Mouse (Mus musculus): ENCODE measurements around the gene Nap1l1. TPM values are rescaled to one million over a fixed set of nuclear protein-coding genes. Genes with fewer than 3 reads are reported as not detected.
"Not testable (repeated sequence)": the region's sequence is repeated elsewhere in the genome, so short reads cannot be mapped to it uniquely, and the experiment has no call there.

Nap1l1 gene
- polyA plus RNA-seq, 1 experiment from 2014 or later, result 115 TPM

DNA sequence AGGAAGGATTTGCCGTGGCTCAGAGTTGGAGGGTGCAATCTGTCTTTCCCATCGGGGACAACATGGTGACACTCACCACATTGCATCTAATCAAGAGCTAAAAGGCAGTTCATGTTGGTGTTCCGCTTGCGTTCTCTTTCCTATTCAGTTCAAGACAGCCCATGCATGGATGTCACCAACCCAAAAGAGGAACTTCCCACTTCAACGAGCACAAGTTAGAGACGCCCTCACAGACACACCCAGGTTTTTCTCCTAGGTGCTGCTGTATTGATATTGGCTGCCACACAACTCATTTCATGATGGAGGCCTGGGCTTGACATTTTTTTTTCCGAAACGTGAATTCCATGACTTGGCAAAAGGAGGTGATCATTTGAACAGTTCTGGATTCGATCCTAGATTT is 1.9 kb upstream of the Nap1l1 start:
- WGBS, result 84% methylated on average over 9 of the region's 9 CpGs
- H3K4me3 ChIP-seq (ENCODE audit: low read length), result no peak overlapping the region
- H3K4me1 ChIP-seq (ENCODE audit: control insufficient read depth, insufficient read depth, low read length), result peaks cover 13% of the 10 kb centered on the region
- H3K27me3 ChIP-seq (ENCODE audit: control insufficient read depth, insufficient read depth, low read length), result no peaks in the 10 kb centered on the region
- ATAC-seq (replicated peaks; ENCODE audit: extremely low read depth, insufficient read depth, low FRiP score), result no peak
- H3K9me3 ChIP-seq (replicated peaks; ENCODE audit: control insufficient read depth, low read length), result no peaks in the 10 kb centered on the region
- no peaks in the 10 kb centered on the region for H3K36me3 ChIP-seq (ENCODE audit: control insufficient read depth, insufficient read depth)
- no peak overlapping the region for H3K27ac ChIP-seq (ENCODE audit: low read length)
- H3K9ac ChIP-seq (ENCODE audit: low read length), result no peak overlapping the region
- H3K4me2 ChIP-seq (ENCODE audit: low read depth, low read length), result no peak overlapping the region

- Histone ChIP-seq H3K9ac (ENCODE audit: low read length) (peak overlapping the region; percentile 95), H3K27me3 (ENCODE audit: control insufficient read depth, insufficient read depth, low read length) (no peaks in the 10 kb centered on the region), H3K27ac (ENCODE audit: low read length) (peak overlapping the region; percentile 88), H3K36me3 (ENCODE audit: control insufficient read depth, insufficient read depth) (no peaks in the 10 kb centered on the region), H3K4me2 (ENCODE audit: low read depth, low read length) (peak overlapping the region; percentile 86), H3K9me3 (replicated peaks; ENCODE audit: control insufficient read depth, low read length) (no peaks in the 10 kb centered on the region), H3K4me3 (ENCODE audit: low read length) (peak overlapping the region; percentile 89), H3K4me1 (ENCODE audit: control insufficient read depth, insufficient read depth, low read length) (peaks cover 19% of the 10 kb centered on the region)
- ATAC-seq (replicated peaks; ENCODE audit: extremely low read depth, insufficient read depth, low FRiP score), result peak; percentile 68
- under 1% methylated on average over 46 of the region's 58 CpGs for WGBS
Measured at GRCm38 (mm10) chr10:111473511-111474371, 718 bp downstream of the Nap1l1 start.

- 50% methylated on average over 4 of the region's 4 CpGs for WGBS
- peaks cover 19% of the 10 kb centered on the region for H3K4me1 ChIP-seq (ENCODE audit: control insufficient read depth, insufficient read depth, low read length)
- ATAC-seq (replicated peaks; ENCODE audit: extremely low read depth, insufficient read depth, low FRiP score), result no peak
- H3K36me3 ChIP-seq (ENCODE audit: control insufficient read depth, insufficient read depth), result no peaks in the 10 kb centered on the region
- H3K4me2 ChIP-seq (ENCODE audit: low read depth, low read length), result no peak overlapping the region
- no peak overlapping the region for H3K9ac ChIP-seq (ENCODE audit: low read length)
- H3K4me3 ChIP-seq (ENCODE audit: low read length), result no peak overlapping the region
- no peaks in the 10 kb centered on the region for H3K27me3 ChIP-seq (ENCODE audit: control insufficient read depth, insufficient read depth, low read length)
- no peaks in the 10 kb centered on the region for H3K9me3 ChIP-seq (replicated peaks; ENCODE audit: control insufficient read depth, low read length)
- H3K27ac ChIP-seq (ENCODE audit: low read length), result no peak overlapping the region
Measured at GRCm38 (mm10) chr10:111476301-111476700, 3.3 kb downstream of the Nap1l1 start.

DNA sequence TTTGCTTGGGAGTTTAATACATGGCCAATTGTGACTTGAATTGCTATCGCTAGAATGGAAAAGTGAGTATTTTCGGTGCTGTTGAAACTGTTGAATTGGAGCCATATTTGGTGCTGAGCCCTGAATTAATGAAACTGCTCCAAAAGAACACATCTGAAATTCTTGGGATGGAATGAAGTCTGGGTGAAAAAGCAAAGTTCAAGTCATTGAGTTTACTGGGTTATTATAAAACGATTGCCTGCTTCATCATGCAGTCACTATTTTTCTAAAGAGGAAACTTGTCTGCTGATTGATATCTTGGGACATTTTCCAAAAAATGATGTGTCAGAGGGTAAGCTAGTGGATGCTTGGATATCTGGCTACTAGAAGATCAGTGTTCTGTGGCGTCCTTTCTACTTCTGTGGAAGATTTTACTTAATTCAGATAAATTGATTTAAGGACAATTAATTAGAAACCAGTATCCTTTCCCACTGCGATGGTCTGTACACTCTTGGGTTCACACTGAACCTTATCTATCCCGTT is 4.0 kb downstream of the Nap1l1 start:
- Histone ChIP-seq H3K4me3 (ENCODE audit: low read length) (no peak overlapping the region), H3K9ac (ENCODE audit: low read length) (no peak overlapping the region), H3K4me1 (ENCODE audit: control insufficient read depth, insufficient read depth, low read length) (peaks cover 19% of the 10 kb centered on the region), H3K4me2 (ENCODE audit: low read depth, low read length) (no peak overlapping the region), H3K36me3 (ENCODE audit: control insufficient read depth, insufficient read depth) (no peaks in the 10 kb centered on the region), H3K9me3 (replicated peaks; ENCODE audit: control insufficient read depth, low read length) (no peaks in the 10 kb centered on the region), H3K27me3 (ENCODE audit: control insufficient read depth, insufficient read depth, low read length) (no peaks in the 10 kb centered on the region), H3K27ac (ENCODE audit: low read length) (no peak overlapping the region)
- no peak for ATAC-seq (replicated peaks; ENCODE audit: extremely low read depth, insufficient read depth, low FRiP score)
- 78% methylated on average over 6 of the region's 6 CpGs for WGBS

- Histone ChIP-seq H3K36me3 (ENCODE audit: control insufficient read depth, insufficient read depth) (peaks cover 9% of the 10 kb centered on the region), H3K27me3 (ENCODE audit: control insufficient read depth, insufficient read depth, low read length) (no peaks in the 10 kb centered on the region), H3K4me3 (ENCODE audit: low read length) (no peak overlapping the region), H3K4me1 (ENCODE audit: control insufficient read depth, insufficient read depth, low read length) (peaks cover 16% of the 10 kb centered on the region), H3K9ac (ENCODE audit: low read length) (no peak overlapping the region), H3K27ac (ENCODE audit: low read length) (no peak overlapping the region), H3K9me3 (replicated peaks; ENCODE audit: control insufficient read depth, low read length) (no peaks in the 10 kb centered on the region), H3K4me2 (ENCODE audit: low read depth, low read length) (no peak overlapping the region)
- 84% methylated on average over 5 of the region's 5 CpGs for WGBS
- ATAC-seq (replicated peaks; ENCODE audit: extremely low read depth, insufficient read depth, low FRiP score), result no peak
Measured at GRCm38 (mm10) chr10:111479599-111479998, 6.6 kb downstream of the Nap1l1 start.

- Histone ChIP-seq H3K4me1 (ENCODE audit: control insufficient read depth, insufficient read depth, low read length) (no peaks in the 10 kb centered on the region; the same call in 1 of the 2 replicates), H3K36me3 (ENCODE audit: control insufficient read depth, insufficient read depth) (peaks cover 14% of the 10 kb centered on the region), H3K9ac (ENCODE audit: low read length) (no peak overlapping the region), H3K9me3 (replicated peaks; ENCODE audit: control insufficient read depth, low read length) (no peaks in the 10 kb centered on the region), H3K27ac (ENCODE audit: low read length) (no peak overlapping the region), H3K27me3 (ENCODE audit: control insufficient read depth, insufficient read depth, low read length) (no peaks in the 10 kb centered on the region), H3K4me3 (ENCODE audit: low read length) (no peak overlapping the region), H3K4me2 (ENCODE audit: low read depth, low read length) (no peak overlapping the region)
- ATAC-seq (replicated peaks; ENCODE audit: extremely low read depth, insufficient read depth, low FRiP score), result no peak
- WGBS, result 85% methylated on average over 2 of the region's 2 CpGs
Measured at GRCm38 (mm10) chr10:111482654-111483053, 9.6 kb downstream of the Nap1l1 start.

DNA sequence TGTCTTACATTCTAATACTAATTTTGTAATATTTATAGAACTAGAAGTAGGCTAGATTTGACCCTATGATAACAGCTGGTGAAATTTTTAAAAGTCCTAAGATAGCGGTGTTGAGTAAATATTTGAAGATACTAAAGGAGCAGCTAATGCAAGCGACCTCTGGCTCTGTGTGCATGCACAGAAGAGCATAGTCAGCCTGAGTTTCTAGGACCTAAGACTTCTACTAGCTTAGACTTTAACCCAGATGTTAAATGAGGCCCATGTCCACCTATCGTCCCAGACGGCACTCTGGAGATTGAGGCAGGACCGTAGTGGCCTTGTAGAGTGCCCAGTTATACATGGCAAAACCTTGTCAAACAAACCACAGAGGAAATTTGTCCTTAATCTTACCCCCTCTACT is 11.1 kb downstream of the Nap1l1 start:
- Histone ChIP-seq H3K27ac (ENCODE audit: low read length) (no peak overlapping the region), H3K4me1 (ENCODE audit: control insufficient read depth, insufficient read depth, low read length) (no peaks in the 10 kb centered on the region; the same call in 1 of the 2 replicates), H3K36me3 (ENCODE audit: control insufficient read depth, insufficient read depth) (peaks cover 16% of the 10 kb centered on the region), H3K9ac (ENCODE audit: low read length) (no peak overlapping the region), H3K4me3 (ENCODE audit: low read length) (no peak overlapping the region), H3K9me3 (replicated peaks; ENCODE audit: control insufficient read depth, low read length) (no peaks in the 10 kb centered on the region), H3K4me2 (ENCODE audit: low read depth, low read length) (no peak overlapping the region), H3K27me3 (ENCODE audit: control insufficient read depth, insufficient read depth, low read length) (no peaks in the 10 kb centered on the region)
- WGBS, result 69% methylated on average over 5 of the region's 5 CpGs
- ATAC-seq (replicated peaks; ENCODE audit: extremely low read depth, insufficient read depth, low FRiP score), result no peak

DNA sequence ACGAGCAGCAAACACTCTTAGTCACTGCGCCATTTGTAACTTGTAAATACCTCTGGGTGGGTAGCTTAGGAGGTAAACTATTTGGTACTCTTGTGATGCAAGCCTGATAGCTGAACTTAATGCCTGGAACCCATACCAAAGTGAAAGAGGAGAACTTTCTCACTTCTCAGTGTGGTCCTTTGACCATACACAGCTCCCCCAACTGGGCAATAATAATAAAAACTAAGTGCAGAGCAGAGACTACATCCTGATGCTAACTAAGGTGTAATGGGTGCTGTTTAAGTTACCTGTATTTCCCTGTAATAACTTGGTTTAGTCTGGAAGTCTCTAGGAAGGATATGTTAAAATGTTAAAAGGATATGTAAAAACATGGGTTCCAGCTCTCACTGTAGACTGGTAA is 15.8 kb downstream of the Nap1l1 start:
- Histone ChIP-seq H3K9me3 (replicated peaks; ENCODE audit: control insufficient read depth, low read length) (no peaks in the 10 kb centered on the region), H3K27ac (ENCODE audit: low read length) (no peak overlapping the region), H3K36me3 (ENCODE audit: control insufficient read depth, insufficient read depth) (peaks cover 35% of the 10 kb centered on the region), H3K4me2 (ENCODE audit: low read depth, low read length) (no peak overlapping the region), H3K9ac (ENCODE audit: low read length) (no peak overlapping the region), H3K4me3 (ENCODE audit: low read length) (no peak overlapping the region), H3K4me1 (ENCODE audit: control insufficient read depth, insufficient read depth, low read length) (no peaks in the 10 kb centered on the region), H3K27me3 (ENCODE audit: control insufficient read depth, insufficient read depth, low read length) (no peaks in the 10 kb centered on the region)
- ATAC-seq (replicated peaks; ENCODE audit: extremely low read depth, insufficient read depth, low FRiP score), result no peak
- 84% methylated on average over 2 of the region's 2 CpGs for WGBS

GRCm38 (mm10) chr10:111490079-111490478 is 17.1 kb downstream of the Nap1l1 start:
- H3K27ac ChIP-seq (ENCODE audit: low read length); H3K27me3 ChIP-seq (ENCODE audit: control insufficient read depth, insufficient read depth, low read length); H3K4me2 ChIP-seq (ENCODE audit: low read depth, low read length); H3K9ac ChIP-seq (ENCODE audit: low read length); H3K4me3 ChIP-seq (ENCODE audit: low read length); H3K4me1 ChIP-seq (ENCODE audit: control insufficient read depth, insufficient read depth, low read length); H3K9me3 ChIP-seq (replicated peaks; ENCODE audit: control insufficient read depth, low read length); ATAC-seq (replicated peaks; ENCODE audit: extremely low read depth, insufficient read depth, low FRiP score): not testable (repeated sequence)
- peaks cover 39% of the 10 kb centered on the region for H3K36me3 ChIP-seq (ENCODE audit: control insufficient read depth, insufficient read depth)
- WGBS, result 77% methylated on average over 4 of the region's 4 CpGs

All from heart, embryonic 16.5 days (tissue).